Mouse (Mus musculus): ENCODE data around the gene Cbr4. TPM values are rescaled to one million over a fixed set of nuclear protein-coding genes. Genes with fewer than 3 reads are reported as not detected.

Gene Cbr4
- polyA plus RNA-seq, 1 experiment: 14.8 TPM

GRCm38 (mm10) chr8:61464393-61464792 lies 23.1 kb upstream of the Cbr4 start:
- peaks cover 5% of the 10 kb centered on the region for H3K27me3 ChIP-seq (ENCODE audit: control insufficient read depth, insufficient read depth, insufficient read length)
- no peak overlapping the region for H3ac ChIP-seq (ENCODE audit: control insufficient read depth, insufficient read length)
- TF ChIP-seq CEBPB (IDR thresholded peaks at IDR 0.05; ENCODE audit: insufficient read depth, poor library complexity, severe bottlenecking): no peak
- no peak for TF ChIP-seq MYOD1 (IDR thresholded peaks at IDR 0.05; ENCODE audit: control insufficient read depth in 1 of 3, insufficient read length in 2 of 3, low read depth in 2 of 3)
- no peak for TF ChIP-seq MYOG (IDR thresholded peaks at IDR 0.05; ENCODE audit: control insufficient read depth in 1 of 3, insufficient read depth in 1 of 3, insufficient read length in 2 of 3, low read depth in 2 of 3)
- no peak for TF ChIP-seq SRF (IDR thresholded peaks at IDR 0.05; ENCODE audit: control insufficient read depth, insufficient read length, low read depth)
- TF ChIP-seq USF1 (IDR thresholded peaks at IDR 0.05; ENCODE audit: low read depth): no peak
- no peak for TF ChIP-seq REST (IDR thresholded peaks at IDR 0.05; ENCODE audit: insufficient read depth, insufficient read length)
- TF ChIP-seq POLR2A (IDR thresholded peaks at IDR 0.05; ENCODE audit: insufficient read length, low read depth): no peak
- TF ChIP-seq E2F4 (IDR thresholded peaks at IDR 0.05; ENCODE audit: insufficient read depth): no peak
- no peak for TF ChIP-seq TCF12 (IDR thresholded peaks at IDR 0.05; ENCODE audit: insufficient read depth, poor library complexity, severe bottlenecking)
- no peak for TF ChIP-seq MAX (IDR thresholded peaks at IDR 0.05; ENCODE audit: low read depth)
- no peak overlapping the region for H3K4me2 ChIP-seq (ENCODE audit: low read depth)
- H3K79me2 ChIP-seq (ENCODE audit: control insufficient read depth, insufficient read depth): no peaks in the 10 kb centered on the region
- H3K4me3 ChIP-seq: no peak overlapping the region
- H3K36me3 ChIP-seq (ENCODE audit: control insufficient read depth, insufficient read depth): no peaks in the 10 kb centered on the region

- H3K4me2 ChIP-seq (ENCODE audit: low read depth): no peak overlapping the region
- no peaks in the 10 kb centered on the region for H3K36me3 ChIP-seq (ENCODE audit: control insufficient read depth, insufficient read depth)
- TF ChIP-seq REST (IDR thresholded peaks at IDR 0.05; ENCODE audit: insufficient read depth, insufficient read length): no peak
- no peak for TF ChIP-seq USF1 (IDR thresholded peaks at IDR 0.05; ENCODE audit: low read depth)
- no peak for TF ChIP-seq MYOG (IDR thresholded peaks at IDR 0.05; ENCODE audit: control insufficient read depth in 1 of 3, insufficient read depth in 1 of 3, insufficient read length in 2 of 3, low read depth in 2 of 3)
- TF ChIP-seq TCF12 (IDR thresholded peaks at IDR 0.05; ENCODE audit: insufficient read depth, poor library complexity, severe bottlenecking): no peak
- TF ChIP-seq E2F4 (IDR thresholded peaks at IDR 0.05; ENCODE audit: insufficient read depth): no peak
- no peak for TF ChIP-seq POLR2AphosphoS2 (IDR thresholded peaks at IDR 0.05; ENCODE audit: insufficient read length, low read depth)
- TF ChIP-seq MAX (IDR thresholded peaks at IDR 0.05; ENCODE audit: low read depth): no peak
- no peak for TF ChIP-seq SRF (IDR thresholded peaks at IDR 0.05; ENCODE audit: control insufficient read depth, insufficient read length, low read depth)
- H3K4me3 ChIP-seq: no peak overlapping the region
- H3K79me2 ChIP-seq (ENCODE audit: control insufficient read depth, insufficient read depth): no peaks in the 10 kb centered on the region
- H3ac ChIP-seq (ENCODE audit: control insufficient read depth, insufficient read length): no peak overlapping the region
- peaks cover 5% of the 10 kb centered on the region for H3K27me3 ChIP-seq (ENCODE audit: control insufficient read depth, insufficient read depth, insufficient read length)
These were observed 20.6 kb upstream of the Cbr4 start for GRCm38 (mm10) chr8:61466696-61467552.

- H3K79me2 ChIP-seq (ENCODE audit: control insufficient read depth, insufficient read depth): no peaks in the 10 kb centered on the region
- no peak overlapping the region for H3ac ChIP-seq (ENCODE audit: control insufficient read depth, insufficient read length)
- TF ChIP-seq POLR2AphosphoS2 (IDR thresholded peaks at IDR 0.05; ENCODE audit: insufficient read length, low read depth) (no peak), TCF3 (IDR thresholded peaks at IDR 0.05; ENCODE audit: insufficient read length, low read depth) (no peak), E2F4 (IDR thresholded peaks at IDR 0.05; ENCODE audit: insufficient read depth) (no peak), USF1 (IDR thresholded peaks at IDR 0.05; ENCODE audit: low read depth) (no peak), POLR2A (IDR thresholded peaks at IDR 0.05; ENCODE audit: insufficient read length, low read depth) (no peak), CEBPB (IDR thresholded peaks at IDR 0.05; ENCODE audit: insufficient read depth, poor library complexity, severe bottlenecking) (no peak), MAX (IDR thresholded peaks at IDR 0.05; ENCODE audit: low read depth) (no peak), TCF12 (IDR thresholded peaks at IDR 0.05; ENCODE audit: insufficient read depth, poor library complexity, severe bottlenecking) (no peak), SRF (IDR thresholded peaks at IDR 0.05; ENCODE audit: control insufficient read depth, insufficient read length, low read depth) (no peak), MYOD1 (IDR thresholded peaks at IDR 0.05; ENCODE audit: control insufficient read depth in 1 of 3, insufficient read length in 2 of 3, low read depth in 2 of 3) (no peak), MYOG (IDR thresholded peaks at IDR 0.05; ENCODE audit: control insufficient read depth in 1 of 3, insufficient read depth in 1 of 3, insufficient read length in 2 of 3, low read depth in 2 of 3) (no peak), REST (IDR thresholded peaks at IDR 0.05; ENCODE audit: insufficient read depth, insufficient read length) (no peak)
- no peaks in the 10 kb centered on the region for H3K36me3 ChIP-seq (ENCODE audit: control insufficient read depth, insufficient read depth)
- H3K4me2 ChIP-seq (ENCODE audit: low read depth): no peak overlapping the region
- H3K4me3 ChIP-seq: no peak overlapping the region
- H3K27me3 ChIP-seq (ENCODE audit: control insufficient read depth, insufficient read depth, insufficient read length): peaks cover 5% of the 10 kb centered on the region
These were observed 20.1 kb upstream of the Cbr4 start for GRCm38 (mm10) chr8:61467553-61467815.

- Histone ChIP-seq H3ac (ENCODE audit: control insufficient read depth, insufficient read length) (no peak overlapping the region), H3K4me2 (ENCODE audit: low read depth) (no peak overlapping the region), H3K36me3 (ENCODE audit: control insufficient read depth, insufficient read depth) (no peaks in the 10 kb centered on the region), H3K4me3 (no peak overlapping the region), H3K27me3 (ENCODE audit: control insufficient read depth, insufficient read depth, insufficient read length) (peaks cover 5% of the 10 kb centered on the region), H3K79me2 (ENCODE audit: control insufficient read depth, insufficient read depth) (no peaks in the 10 kb centered on the region)
- TF ChIP-seq SRF (IDR thresholded peaks at IDR 0.05; ENCODE audit: control insufficient read depth, insufficient read length, low read depth) (no peak), MAX (IDR thresholded peaks at IDR 0.05; ENCODE audit: low read depth) (no peak)
These were observed 17.3 kb upstream of the Cbr4 start for GRCm38 (mm10) chr8:61470213-61470612.

- TF ChIP-seq MYOD1 (IDR thresholded peaks at IDR 0.05; ENCODE audit: control insufficient read depth in 1 of 3, insufficient read length in 2 of 3, low read depth in 2 of 3) (no peak), POLR2A (IDR thresholded peaks at IDR 0.05; ENCODE audit: insufficient read length, low read depth) (no peak), USF1 (IDR thresholded peaks at IDR 0.05; ENCODE audit: low read depth) (no peak), CEBPB (IDR thresholded peaks at IDR 0.05; ENCODE audit: insufficient read depth, poor library complexity, severe bottlenecking) (no peak), SRF (IDR thresholded peaks at IDR 0.05; ENCODE audit: control insufficient read depth, insufficient read length, low read depth) (no peak), MYOG (IDR thresholded peaks at IDR 0.05; ENCODE audit: control insufficient read depth in 1 of 3, insufficient read depth in 1 of 3, insufficient read length in 2 of 3, low read depth in 2 of 3) (no peak), TCF3 (IDR thresholded peaks at IDR 0.05; ENCODE audit: insufficient read length, low read depth) (no peak), TCF12 (IDR thresholded peaks at IDR 0.05; ENCODE audit: insufficient read depth, poor library complexity, severe bottlenecking) (no peak), POLR2AphosphoS2 (IDR thresholded peaks at IDR 0.05; ENCODE audit: insufficient read length, low read depth) (no peak)
- Histone ChIP-seq H3ac (ENCODE audit: control insufficient read depth, insufficient read length) (no peak overlapping the region), H3K4me3 (no peak overlapping the region), H3K4me2 (ENCODE audit: low read depth) (no peak overlapping the region), H3K79me2 (ENCODE audit: control insufficient read depth, insufficient read depth) (no peaks in the 10 kb centered on the region), H3K36me3 (ENCODE audit: control insufficient read depth, insufficient read depth) (no peaks in the 10 kb centered on the region), H3K27me3 (ENCODE audit: control insufficient read depth, insufficient read depth, insufficient read length) (no peaks in the 10 kb centered on the region)
These were observed 12.3 kb upstream of the Cbr4 start for GRCm38 (mm10) chr8:61475251-61475673.
